Mouse (Mus musculus) ES-Bruce4 (cell line): ENCODE data around the gene Strn4. TPM values are rescaled to one million over a fixed set of nuclear protein-coding genes. Genes with fewer than 3 reads are reported as not detected.

Experiments used
- H3K27ac ChIP-seq: 2 replicates; pipeline ENCODE4 v1.5.1; 2012; ENCODE audit warnings: low read length, inconsistent platforms; ENCODE audit not compliant: insufficient read depth
- H3K27me3 ChIP-seq: 2 replicates; pipeline ENCODE4 v1.6.1; 2012; ENCODE audit warnings: mild to moderate bottlenecking, low read length, inconsistent platforms; ENCODE audit not compliant: control insufficient read depth, poor library complexity, insufficient read depth, severe bottlenecking
- H3K36me3 ChIP-seq: 2 replicates; pipeline ENCODE4 v1.6.1; 2012; ENCODE audit warnings: inconsistent platforms, mild to moderate bottlenecking, low read length, moderate library complexity; ENCODE audit not compliant: control insufficient read depth, poor library complexity, insufficient read depth, severe bottlenecking
- H3K4me1 ChIP-seq: one replicate; pipeline ENCODE4 v1.8.1; 2011; ENCODE audit warnings: low read length; ENCODE audit not compliant: control insufficient read depth, insufficient read depth
- H3K4me3 ChIP-seq: 2 replicates; pipeline ENCODE4 v1.5.1; 2011; ENCODE audit warnings: low read depth, mild to moderate bottlenecking, low read length
- H3K9ac ChIP-seq: 2 replicates; pipeline ENCODE4 v1.6.1; 2012; ENCODE audit warnings: low read depth, mild to moderate bottlenecking, inconsistent platforms; ENCODE audit not compliant: poor library complexity, severe bottlenecking
- H3K9me3 ChIP-seq: replicated peaks from 2 replicates; pipeline ENCODE4 v1.6.1; 2012; ENCODE audit warnings: mild to moderate bottlenecking, low read length, inconsistent platforms; ENCODE audit not compliant: control insufficient read depth, poor library complexity, insufficient read depth, severe bottlenecking
- CTCF ChIP-seq: IDR thresholded peaks from one replicate; pipeline ENCODE4 v1.8.1; 2011; ENCODE audit warnings: low read depth, low read length
- EP300 ChIP-seq: IDR thresholded peaks from 2 replicates; pipeline ENCODE4 v1.6.1; 2011; ENCODE audit warnings: low read depth, low read length; ENCODE audit not compliant: insufficient read depth
- POLR2A ChIP-seq: IDR thresholded peaks from one replicate; pipeline ENCODE4 v1.8.1; 2011; ENCODE audit warnings: low read length; ENCODE audit not compliant: insufficient read depth
- polyA plus RNA-seq: library from polyadenylated mRNA; stranded (reverse); fragments of >200 nt; gene quantifications from 2 replicates; pipeline ENCODE4 v1.2.4, GENCODE M21; 2011; ENCODE audit warnings: low read depth; ENCODE audit not compliant: missing spikeins, insufficient read depth, insufficient read length

The Strn4 gene
- polyA plus RNA-seq, 1 experiment = 53.5 TPM

DNA sequence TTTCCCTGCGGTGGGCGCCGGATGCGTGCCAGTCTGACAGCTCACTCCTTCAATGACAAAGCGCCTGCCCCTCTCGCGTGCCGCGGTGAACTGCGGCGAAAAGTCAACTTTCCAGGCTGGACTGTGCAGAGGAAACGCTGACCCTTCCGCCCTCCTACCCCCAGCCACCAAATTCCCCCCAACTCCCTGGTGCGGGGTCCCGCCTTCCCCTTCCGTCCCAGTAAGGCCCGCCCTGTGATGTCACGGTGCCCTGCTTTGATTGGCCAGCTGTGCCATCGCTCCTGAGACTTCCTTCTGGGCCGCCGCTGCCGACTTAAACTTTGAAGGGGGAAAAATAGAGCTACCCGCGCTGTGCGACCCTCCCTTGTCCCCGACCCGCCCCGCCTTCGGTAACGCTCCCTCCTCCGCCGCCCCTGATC, 27.0 kb downstream of the Strn4 start, which contains the start of gene Prkd2:
Gene Prkd2 (plus strand): TSS at position 258 of the 419 bp plus-strand sequence.
- H3K36me3 ChIP-seq = peaks cover 8% of the 10 kb centered on the region
- H3K4me1 ChIP-seq = peaks cover 2% of the 10 kb centered on the region
- H3K4me3 ChIP-seq = peak within 1 kb of the TSS; percentile 71
- no peak within 1 kb of the TSS for H3K27ac ChIP-seq
- no peaks in the 10 kb centered on the region for H3K27me3 ChIP-seq
- H3K9ac ChIP-seq = peak within 1 kb of the TSS; percentile 51
- TF ChIP-seq POLR2A = peak; percentile 28
- no peak for TF ChIP-seq CTCF
- no peaks in the 10 kb centered on the region for H3K9me3 ChIP-seq

- Histone ChIP-seq H3K9ac (peak overlapping the region; percentile 51), H3K9me3 (no peaks in the 10 kb centered on the region), H3K27ac (no peak overlapping the region), H3K36me3 (no peaks in the 10 kb centered on the region), H3K4me3 (peak overlapping the region; percentile 71), H3K27me3 (no peaks in the 10 kb centered on the region), H3K4me1 (peaks cover 2% of the 10 kb centered on the region)
- TF ChIP-seq EP300 (no peak), POLR2A (no peak), CTCF (no peak)
These were observed 27.9 kb downstream of the Strn4 start for GRCm38 (mm10) chr7:16843441-16844171.

GRCm38 (mm10) chr7:16844696-16845071, 29.0 kb downstream of the Strn4 start:
- Histone ChIP-seq H3K36me3 (no peaks in the 10 kb centered on the region), H3K27me3 (no peaks in the 10 kb centered on the region), H3K4me1 (peaks cover 2% of the 10 kb centered on the region), H3K9me3 (no peaks in the 10 kb centered on the region), H3K27ac (no peak overlapping the region), H3K9ac (0 out of 2 replicates have a peak overlapping the region, but pooled peaks have one; percentile 10), H3K4me3 (no peak overlapping the region)
- TF ChIP-seq CTCF = no peak
- no peak for TF ChIP-seq EP300
- no peak for TF ChIP-seq POLR2A

DNA sequence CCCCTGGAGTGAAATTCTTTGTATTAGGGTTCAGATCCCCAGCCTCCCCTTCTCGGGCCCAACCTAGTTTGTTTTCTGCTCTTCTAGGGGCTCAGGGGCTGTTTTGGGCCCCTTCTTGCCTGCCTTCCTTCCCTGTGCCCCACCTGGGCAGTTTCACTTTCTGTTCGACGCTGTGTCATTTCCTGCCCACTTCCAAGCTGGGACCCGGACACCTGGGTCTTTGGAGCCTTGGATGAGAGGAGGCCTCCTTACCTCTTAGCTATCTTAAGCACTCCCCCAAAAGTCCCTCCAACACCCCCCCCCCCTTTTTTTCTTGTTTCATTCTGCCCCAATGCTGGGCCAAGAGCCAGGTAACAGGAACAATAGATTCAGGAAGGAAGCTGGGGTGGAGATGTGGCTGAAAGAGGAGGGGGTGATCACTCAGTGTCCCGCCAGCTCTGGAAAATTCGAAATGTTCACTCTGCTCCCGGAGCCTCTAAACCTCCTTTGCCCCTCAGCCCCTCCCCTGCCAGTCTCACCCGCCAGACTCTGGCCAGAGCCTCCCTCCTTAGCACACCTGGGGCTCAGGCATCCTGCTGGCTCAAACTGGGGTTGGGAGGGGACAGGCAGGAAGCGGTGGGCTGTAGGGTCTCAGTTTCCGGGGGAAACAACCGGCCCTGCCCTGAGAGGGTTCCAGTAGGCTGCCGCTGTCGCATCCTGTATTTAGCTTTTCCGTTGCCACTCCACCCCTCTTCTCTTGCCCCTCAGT, 29.6 kb downstream of the Strn4 start:
- Histone ChIP-seq H3K4me1 (peaks cover 2% of the 10 kb centered on the region), H3K4me3 (peak overlapping the region; percentile 65), H3K36me3 (no peaks in the 10 kb centered on the region), H3K9me3 (no peaks in the 10 kb centered on the region), H3K27me3 (no peaks in the 10 kb centered on the region), H3K27ac (no peak overlapping the region), H3K9ac (0 out of 2 replicates have a peak overlapping the region, but pooled peaks have one; percentile 10)
- TF ChIP-seq POLR2A (no peak), CTCF (no peak), EP300 (no peak)

DNA sequence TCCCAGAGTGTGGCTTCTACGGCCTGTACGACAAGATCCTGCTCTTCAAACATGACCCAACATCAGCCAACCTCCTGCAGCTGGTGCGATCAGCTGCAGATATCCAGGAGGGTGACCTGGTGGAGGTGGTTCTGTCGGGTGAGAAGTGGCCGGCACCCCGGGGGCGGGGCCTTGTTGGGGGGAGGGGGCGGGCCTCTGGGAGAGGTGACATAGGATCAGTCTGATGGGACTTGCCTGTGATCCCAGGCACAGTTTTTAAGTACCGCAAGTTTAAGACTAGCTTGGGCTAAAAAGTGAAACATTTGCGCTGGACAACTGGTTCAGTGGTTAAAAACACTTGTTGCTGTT, 30.1 kb downstream of the Strn4 start:
- no peaks in the 10 kb centered on the region for H3K9me3 ChIP-seq
- H3K4me3 ChIP-seq = peak overlapping the region; percentile 65
- 0 out of 2 replicates have a peak overlapping the region, but pooled peaks have one; percentile 10 for H3K9ac ChIP-seq
- H3K27ac ChIP-seq = no peak overlapping the region
- no peaks in the 10 kb centered on the region for H3K27me3 ChIP-seq
- no peak for TF ChIP-seq POLR2A
- no peak for TF ChIP-seq CTCF
- TF ChIP-seq EP300 = no peak
- no peaks in the 10 kb centered on the region for H3K36me3 ChIP-seq
- H3K4me1 ChIP-seq = peaks cover 2% of the 10 kb centered on the region

GRCm38 (mm10) chr7:16846775-16847174, 31.1 kb downstream of the Strn4 start:
- TF ChIP-seq POLR2A = no peak
- no peak for TF ChIP-seq CTCF
- no peak for TF ChIP-seq EP300
- H3K27ac ChIP-seq = no peak overlapping the region
- peaks cover 2% of the 10 kb centered on the region for H3K4me1 ChIP-seq
- no peaks in the 10 kb centered on the region for H3K27me3 ChIP-seq
- no peaks in the 10 kb centered on the region for H3K36me3 ChIP-seq
- H3K9me3 ChIP-seq = no peaks in the 10 kb centered on the region
- no peak overlapping the region for H3K4me3 ChIP-seq
- no peak overlapping the region for H3K9ac ChIP-seq
